9 mouse cellular contexts compared by ENCODE assay signal in genomic region chr10:7390239-7391091, GRCm38 (mm10).
DNase-seq lines count a peak whose midpoint lies in the region; ATAC-seq and TF ChIP-seq lines count a peak whose summit lies in the region.
"Had no signal": no experiment of that assay in that cellular context is flagged by ENCODE, and none has a peak within 500 bp of the region (broad histone marks: within the 10 kb centered on the region; RNA-seq: fewer than 3 reads in every experiment).

No protein-coding gene starts in this region.

- H3K36me3 ChIP-seq in heart, embryonic 10.5 days = no peaks in the 10 kb centered on the region
- no peaks in the 10 kb centered on the region for H3K36me3 ChIP-seq in embryonic facial prominence, embryonic 15.5 days
- H3K36me3 ChIP-seq in hindbrain, embryonic 15.5 days = no peaks in the 10 kb centered on the region
- H3K36me3 ChIP-seq in liver, embryonic 11.5 days (ENCODE audit: control insufficient read depth, insufficient read depth, low read length) = no peaks in the 10 kb centered on the region
- no peaks in the 10 kb centered on the region for H3K36me3 ChIP-seq in myocyte (ENCODE audit: control insufficient read depth, insufficient read depth)
- H3K36me3 ChIP-seq: G1E had no signal

- no peaks in the 10 kb centered on the region for H3K9me3 ChIP-seq in heart, embryonic 10.5 days
- H3K9me3 ChIP-seq in embryonic facial prominence, embryonic 15.5 days (replicated peaks) = no peaks in the 10 kb centered on the region
- no peaks in the 10 kb centered on the region for H3K9me3 ChIP-seq in hindbrain, embryonic 15.5 days
- H3K9me3 ChIP-seq in liver, embryonic 11.5 days (ENCODE audit: control insufficient read depth, low read length) = no peaks in the 10 kb centered on the region; the same call in 1 of the 2 replicates

- peak; percentile 47 for TF ChIP-seq POLR2A in myocyte (IDR thresholded peaks at IDR 0.05; ENCODE audit: insufficient read length, low read depth)

- no peak for ATAC-seq in embryonic facial prominence, embryonic 15.5 days (ENCODE audit: insufficient number of reproducible peaks, low FRiP score, low TSS enrichment, low read depth)
- ATAC-seq in hindbrain, embryonic 15.5 days (ENCODE audit: low FRiP score, low read depth) = peak; percentile 73
- no peak for ATAC-seq in liver, embryonic 11.5 days (replicated peaks; ENCODE audit: low FRiP score)

- peaks cover 28% of the 10 kb centered on the region for H3K27me3 ChIP-seq in heart, embryonic 10.5 days (ENCODE audit: insufficient read depth, poor library complexity, severe bottlenecking)
- H3K27me3 ChIP-seq in embryonic facial prominence, embryonic 15.5 days = peaks cover 35% of the 10 kb centered on the region
- peaks cover 30% of the 10 kb centered on the region for H3K27me3 ChIP-seq in hindbrain, embryonic 15.5 days
- H3K27me3 ChIP-seq in liver, embryonic 11.5 days (replicated peaks; ENCODE audit: control insufficient read depth, insufficient read depth, low read length) = peaks cover 41% of the 10 kb centered on the region
- H3K27me3 ChIP-seq in myocyte (ENCODE audit: control insufficient read depth, insufficient read depth, insufficient read length) = no peaks in the 10 kb centered on the region

- WGBS in heart, embryonic 10.5 days = 5% methylated on average over 48 of the region's 49 CpGs
- WGBS in embryonic facial prominence, embryonic 15.5 days = 6% methylated on average over 48 of the region's 49 CpGs
- 7% methylated on average over 47 of the region's 49 CpGs for WGBS in hindbrain, embryonic 15.5 days
- 7% methylated on average over 49 of the region's 49 CpGs for WGBS in liver, embryonic 11.5 days

- H3K4me2 ChIP-seq in embryonic facial prominence, embryonic 15.5 days (replicated peaks) = peak overlapping the region; percentile 98
- peak overlapping the region; percentile 100 for H3K4me2 ChIP-seq in hindbrain, embryonic 15.5 days
- H3K4me2 ChIP-seq in liver, embryonic 11.5 days = peak overlapping the region; percentile 82
- no peak overlapping the region for H3K4me2 ChIP-seq in myocyte (ENCODE audit: low read depth)

- peaks cover 17% of the 10 kb centered on the region for H3K4me1 ChIP-seq in heart, embryonic 10.5 days
- peaks cover 23% of the 10 kb centered on the region for H3K4me1 ChIP-seq in embryonic facial prominence, embryonic 15.5 days
- peaks cover 29% of the 10 kb centered on the region for H3K4me1 ChIP-seq in hindbrain, embryonic 15.5 days (replicated peaks)
- H3K4me1 ChIP-seq in liver, embryonic 11.5 days (replicated peaks; ENCODE audit: control insufficient read depth, insufficient read depth, low read length) = 0 out of 2 replicates have a peak, but pooled peaks cover 4% of the 10 kb centered on the region

- no peaks in the 10 kb centered on the region for H3K79me2 ChIP-seq in myocyte (ENCODE audit: control insufficient read depth, insufficient read depth)

- peak overlapping the region; percentile 74 for H3K4me3 ChIP-seq in heart, embryonic 10.5 days
- peak overlapping the region; percentile 57 for H3K4me3 ChIP-seq in embryonic facial prominence, embryonic 15.5 days (replicated peaks)
- peak overlapping the region; percentile 69 for H3K4me3 ChIP-seq in hindbrain, embryonic 15.5 days
- peak overlapping the region; percentile 51 for H3K4me3 ChIP-seq in liver, embryonic 11.5 days (ENCODE audit: low read depth, low read length)
- peak overlapping the region; percentile 18 for H3K4me3 ChIP-seq in myocyte

- peak overlapping the region; percentile 42 for H3K9ac ChIP-seq in embryonic facial prominence, embryonic 15.5 days
- peak overlapping the region; percentile 45 for H3K9ac ChIP-seq in hindbrain, embryonic 15.5 days
- no peak overlapping the region for H3K9ac ChIP-seq in liver, embryonic 11.5 days (ENCODE audit: low read depth, low read length)

- H3K27ac ChIP-seq in heart, embryonic 10.5 days = peak overlapping the region; percentile 49; the same call in 1 of the 2 replicates
- no peak overlapping the region for H3K27ac ChIP-seq in embryonic facial prominence, embryonic 15.5 days (replicated peaks)
- no peak overlapping the region for H3K27ac ChIP-seq in hindbrain, embryonic 15.5 days (replicated peaks)
- no peak overlapping the region for H3K27ac ChIP-seq in liver, embryonic 11.5 days (ENCODE audit: low read depth, low read length)

- H3ac ChIP-seq in myocyte (ENCODE audit: control insufficient read depth, insufficient read length) = no peak overlapping the region

- peak; percentile 76 for DNase-seq in heart, embryonic 10.5 days (ENCODE audit: low spot score)
- no peak for DNase-seq in heart, adult 9 months (ENCODE audit: low spot score in 2 of 2)
- DNase-seq in adrenal gland, postnatal 14 days = peak; percentile 56
- peak; percentile 62 for DNase-seq in liver, embryonic 11.5 days (ENCODE audit: low spot score)
- DNase-seq in urinary bladder, postnatal 36 days (ENCODE audit: low spot score in 2 of 2) = peak; percentile 15 to 26

TF ChIP-seq in myocyte, 11 proteins besides CTCF, POLR2A, EP300 and RAD21:
- TF ChIP-seq E2F4 (IDR thresholded peaks at IDR 0.05; ENCODE audit: insufficient read depth) (no peak), MYOD1 (IDR thresholded peaks at IDR 0.05; ENCODE audit: control insufficient read depth in 1 of 3, insufficient read length in 2 of 3, low read depth in 2 of 3) (no peak), TCF12 (IDR thresholded peaks at IDR 0.05; ENCODE audit: insufficient read depth, poor library complexity, severe bottlenecking) (no peak), REST (IDR thresholded peaks at IDR 0.05; ENCODE audit: insufficient read depth, insufficient read length) (no peak), SRF (IDR thresholded peaks at IDR 0.05; ENCODE audit: control insufficient read depth, insufficient read length, low read depth) (no peak), MYOG (IDR thresholded peaks at IDR 0.05; ENCODE audit: control insufficient read depth in 1 of 3, insufficient read depth in 1 of 3, insufficient read length in 2 of 3, low read depth in 2 of 3) (no peak), TCF3 (IDR thresholded peaks at IDR 0.05; ENCODE audit: insufficient read length, low read depth) (no peak), POLR2AphosphoS2 (IDR thresholded peaks at IDR 0.05; ENCODE audit: insufficient read length, low read depth) (no peak), MAX (IDR thresholded peaks at IDR 0.05; ENCODE audit: low read depth) (no peak), USF1 (IDR thresholded peaks at IDR 0.05; ENCODE audit: low read depth) (no peak), CEBPB (IDR thresholded peaks at IDR 0.05; ENCODE audit: insufficient read depth, poor library complexity, severe bottlenecking) (no peak)

Comparison
In these comparisons a context has a peak if more than half of its experiments do, and no peak if none do; other contexts are left out.
1. DNase-seq: peak in heart, embryonic 10.5 days (single experiment), adrenal gland, postnatal 14 days (single experiment), liver, embryonic 11.5 days (single experiment) and urinary bladder, postnatal 36 days (2 of 2); none in heart, adult 9 months (0 of 2).
2. H3K4me3 ChIP-seq: peak in every context shown above with its lines; median percentile 74 in heart, embryonic 10.5 days; 69 in hindbrain, embryonic 15.5 days; 57 in embryonic facial prominence, embryonic 15.5 days; 51 in liver, embryonic 11.5 days; 18 in myocyte.